Mouse (Mus musculus) cerebellum, adult 2 months (tissue): ENCODE measurements at regions not wholly inside any gene's neighbourhood (a gene's known extent, or its start where the extent isn't known, plus 50 kb on each side); places are given as distances from the start of the nearest gene placed in this dataset.

ENCODE experiments used
- CTCF ChIP-seq: fragments of 200-500 bp; IDR thresholded peaks from 2 replicates; pipeline ENCODE4 v1.5.1; 2011; ENCODE audit warnings: low read depth, mild to moderate bottlenecking, control low read depth, low read length, moderate library complexity, borderline replicate concordance; ENCODE audit not compliant: insufficient read depth
- POLR2A ChIP-seq: fragments of 200-500 bp; IDR thresholded peaks from 2 replicates; pipeline ENCODE4 v1.6.1; 2011; ENCODE audit warnings: low read length, control low read depth, borderline replicate concordance; ENCODE audit not compliant: insufficient read depth

- TF ChIP-seq CTCF (no peak), POLR2A (no peak)
Observed at GRCm38 (mm10) chr4:4550301-4550700, 242.9 kb downstream of the Impad1 start.
